Mouse (Mus musculus): Measurements from ENCODE around the gene Eif2b1. TPM values are rescaled to one million over a fixed set of nuclear protein-coding genes. Genes with fewer than 3 reads are reported as not detected.

The Eif2b1 gene
- total RNA-seq, 2 experiments from 2014 or later, result 42.0 to 49.9 TPM

Other genes with a start within 250 kb of the Eif2b1 start
- gene Cdk2ap1, start 216.0 kb downstream of the Eif2b1 start, total RNA-seq (2021), result 100 to 1,000 TPM; 152 to 162 TPM
- gene Sbno1, start 153.1 kb downstream of the Eif2b1 start, total RNA-seq (2021), result 10 to 100 TPM; 71.7 to 90.6 TPM
- 100 to 1,000 TPM; 105 to 109 TPM for gene Kmt5a, start 139.2 kb downstream of the Eif2b1 start, total RNA-seq (2021)
- gene Rilpl2, start 100.8 kb downstream of the Eif2b1 start, total RNA-seq (2021), result 10 to 100 TPM; 20.4 to 21.0 TPM
- 10 to 100 TPM; 16.1 to 18.7 TPM for gene Snrnp35, start 96.0 kb downstream of the Eif2b1 start, total RNA-seq (2021)
- 10 to 100 TPM; 18.2 to 23.4 TPM for gene Rilpl1, start 47.7 kb downstream of the Eif2b1 start, total RNA-seq (2021)
- 100 to 1,000 TPM; 212 to 221 TPM for gene Tmed2, start 38.4 kb downstream of the Eif2b1 start, total RNA-seq (2021)
- gene Ddx55, start 26.3 kb downstream of the Eif2b1 start, total RNA-seq (2021), result 10 to 100 TPM; 10.7 to 14.2 TPM
- 10 to 100 TPM; 35.3 to 36.8 TPM for gene Gtf2h3, start within 50 bp of the Eif2b1 start, total RNA-seq (2021)
- gene Atp6v0a2, start 49.4 kb upstream of the Eif2b1 start, total RNA-seq (2021), result 10 to 100 TPM; 54.1 to 59.2 TPM
- 1 to 10 TPM in 1 of 2 experiments, under 1 TPM in 1; 0.33 to 1.2 TPM for gene Dnah10, start 146.0 kb upstream of the Eif2b1 start, total RNA-seq (2021)